Mouse (Mus musculus) myocyte (in vitro differentiated cells): ENCODE results near the gene Cln5. TPM values are rescaled to one million over a fixed set of nuclear protein-coding genes. Genes with fewer than 3 reads are reported as not detected.

Source experiments
- H3K27me3 ChIP-seq: one replicate; pipeline ENCODE4 v1.6.1; 2011; ENCODE audit not compliant: control insufficient read depth, insufficient read depth, insufficient read length
- H3K36me3 ChIP-seq: one replicate; pipeline ENCODE4 v1.6.1; 2011; ENCODE audit not compliant: control insufficient read depth, insufficient read depth
- H3K4me2 ChIP-seq: one replicate; pipeline ENCODE4 v1.6.1; 2011; ENCODE audit warnings: low read depth, control low read depth
- H3K4me3 ChIP-seq: one replicate; pipeline ENCODE4 v1.5.1; 2011; ENCODE audit warnings: mild to moderate bottlenecking, control low read depth, moderate library complexity
- H3K79me2 ChIP-seq: one replicate; pipeline ENCODE4 v1.6.1; 2011; ENCODE audit not compliant: control insufficient read depth, insufficient read depth
- H3ac ChIP-seq: one replicate; pipeline ENCODE4 v1.6.1; 2011; ENCODE audit not compliant: control insufficient read depth, insufficient read length
- CEBPB ChIP-seq: IDR thresholded peaks from 2 replicates; pipeline ENCODE4 v1.6.1; 2011; ENCODE audit warnings: mild to moderate bottlenecking, moderate library complexity; ENCODE audit not compliant: poor library complexity, insufficient read depth, severe bottlenecking
- E2F4 ChIP-seq: IDR thresholded peaks from one replicate; pipeline ENCODE4 v1.6.1; 2011; ENCODE audit warnings: mild to moderate bottlenecking, control low read depth, moderate library complexity; ENCODE audit not compliant: insufficient read depth
- MAX ChIP-seq: IDR thresholded peaks from one replicate; pipeline ENCODE4 v1.6.1; 2011; ENCODE audit warnings: low read depth, mild to moderate bottlenecking, control low read depth
- MYOD1 ChIP-seq, 3 experiments: IDR thresholded peaks; one replicate each; pipeline ENCODE4 v1.6.1; 2011; ENCODE audit warnings: control low read depth in 2 of 3, low read depth in 2 of 3, mild to moderate bottlenecking in 2 of 3, moderate library complexity in 1 of 3; ENCODE audit not compliant: insufficient read length in 2 of 3, control insufficient read depth in 1 of 3
- MYOG ChIP-seq, 3 experiments: IDR thresholded peaks; one replicate each; pipeline ENCODE4 v1.6.1; 2011; ENCODE audit warnings: control low read depth in 2 of 3, low read depth in 2 of 3, mild to moderate bottlenecking in 2 of 3; ENCODE audit not compliant: insufficient read length in 2 of 3, control insufficient read depth in 1 of 3, insufficient read depth in 1 of 3
- POLR2A ChIP-seq: IDR thresholded peaks from one replicate; pipeline ENCODE4 v1.6.1; 2011; ENCODE audit warnings: low read depth, mild to moderate bottlenecking, control low read depth, moderate library complexity; ENCODE audit not compliant: insufficient read length
- POLR2AphosphoS2 ChIP-seq: IDR thresholded peaks from one replicate; pipeline ENCODE4 v1.6.1; 2011; ENCODE audit warnings: low read depth, control low read depth; ENCODE audit not compliant: insufficient read length
- REST ChIP-seq: IDR thresholded peaks from one replicate; pipeline ENCODE4 v1.6.1; 2011; ENCODE audit warnings: mild to moderate bottlenecking, control low read depth, moderate library complexity; ENCODE audit not compliant: insufficient read depth, insufficient read length
- SRF ChIP-seq: IDR thresholded peaks from one replicate; pipeline ENCODE4 v1.6.1; 2011; ENCODE audit warnings: low read depth; ENCODE audit not compliant: control insufficient read depth, insufficient read length
- TCF12 ChIP-seq: IDR thresholded peaks from one replicate; pipeline ENCODE4 v1.6.1; 2011; ENCODE audit warnings: mild to moderate bottlenecking, control low read depth; ENCODE audit not compliant: poor library complexity, insufficient read depth, severe bottlenecking
- TCF3 ChIP-seq: IDR thresholded peaks from one replicate; pipeline ENCODE4 v1.6.1; 2011; ENCODE audit warnings: low read depth, control low read depth; ENCODE audit not compliant: insufficient read length
- USF1 ChIP-seq: IDR thresholded peaks from one replicate; pipeline ENCODE4 v1.6.1; 2011; ENCODE audit warnings: low read depth, mild to moderate bottlenecking, control low read depth, moderate library complexity
- polyA plus RNA-seq: library from polyadenylated mRNA; unstranded; fragments of >200 nt; fragmentation: generic; extraction: Trizol; gene quantifications from one replicate; pipeline ENCODE4 v1.2.1, GENCODE M21; 2012; ENCODE audit warnings: missing spikeins

The Cln5 gene
- polyA plus RNA-seq, 1 experiment = 20.6 TPM

- Histone ChIP-seq H3K4me3 (no peak overlapping the region), H3K27me3 (no peaks in the 10 kb centered on the region), H3K79me2 (peaks cover 67% of the 10 kb centered on the region), H3ac (no peak overlapping the region), H3K4me2 (peak overlapping the region; percentile 76), H3K36me3 (no peaks in the 10 kb centered on the region)
- TF ChIP-seq E2F4 (no peak), MAX (no peak), MYOD1 (IDR thresholded peaks at IDR 0.05; ENCODE audit: control insufficient read depth in 1 of 3, insufficient read length in 2 of 3, low read depth in 2 of 3) (no peak), SRF (no peak), CEBPB (no peak)
Measured at GRCm38 (mm10) chr14:103096621-103097020, 26.6 kb downstream of the Cln5 start.

GRCm38 (mm10) chr14:103098213-103098586, 28.2 kb downstream of the Cln5 start:
- Histone ChIP-seq H3K4me2 (peak overlapping the region; percentile 76), H3K4me3 (peak overlapping the region; percentile 42), H3ac (peak overlapping the region; percentile 94), H3K79me2 (peaks cover 54% of the 10 kb centered on the region), H3K36me3 (no peaks in the 10 kb centered on the region), H3K27me3 (no peaks in the 10 kb centered on the region)
- TF ChIP-seq REST (no peak), TCF12 (no peak), POLR2AphosphoS2 (no peak), SRF (no peak), MAX (no peak), MYOG (IDR thresholded peaks at IDR 0.05; ENCODE audit: control insufficient read depth in 1 of 3, insufficient read depth in 1 of 3, insufficient read length in 2 of 3, low read depth in 2 of 3) (no peak), E2F4 (no peak), POLR2A (no peak), MYOD1 (IDR thresholded peaks at IDR 0.05; ENCODE audit: control insufficient read depth in 1 of 3, insufficient read length in 2 of 3, low read depth in 2 of 3) (no peak), CEBPB (no peak)

GRCm38 (mm10) chr14:103098587-103099235, 28.7 kb downstream of the Cln5 start:
- TF ChIP-seq USF1 (no peak), TCF12 (no peak), POLR2A (peak; percentile 76), MYOD1 (IDR thresholded peaks at IDR 0.05; ENCODE audit: control insufficient read depth in 1 of 3, insufficient read length in 2 of 3, low read depth in 2 of 3) (no peak), POLR2AphosphoS2 (peak; percentile 67), E2F4 (peak; percentile 53)
- Histone ChIP-seq H3K79me2 (peaks cover 49% of the 10 kb centered on the region), H3K36me3 (no peaks in the 10 kb centered on the region), H3K4me3 (peak overlapping the region; percentile 42), H3K27me3 (no peaks in the 10 kb centered on the region), H3K4me2 (peak overlapping the region; percentile 76), H3ac (peak overlapping the region; percentile 94)

- H3K4me3 ChIP-seq = peak within 1 kb of the TSS; percentile 42
- H3K79me2 ChIP-seq = peaks cover 42% of the 10 kb centered on the region
- no peaks in the 10 kb centered on the region for H3K36me3 ChIP-seq
- peak within 1 kb of the TSS; percentile 96 for H3K4me2 ChIP-seq
- TF ChIP-seq MYOG (IDR thresholded peaks at IDR 0.05; ENCODE audit: control insufficient read depth in 1 of 3, insufficient read depth in 1 of 3, insufficient read length in 2 of 3, low read depth in 2 of 3) = no peak
- TF ChIP-seq POLR2A = peak; percentile 52
- no peak for TF ChIP-seq TCF3
- peak; percentile 20 for TF ChIP-seq POLR2AphosphoS2
- no peak for TF ChIP-seq USF1
- no peak for TF ChIP-seq MYOD1 (IDR thresholded peaks at IDR 0.05; ENCODE audit: control insufficient read depth in 1 of 3, insufficient read length in 2 of 3, low read depth in 2 of 3)
- TF ChIP-seq CEBPB = no peak
- TF ChIP-seq MAX = no peak
- no peak for TF ChIP-seq TCF12
- TF ChIP-seq SRF = no peak
- TF ChIP-seq E2F4 = peak; percentile 20
- TF ChIP-seq REST = no peak
- peak within 1 kb of the TSS; percentile 94 for H3ac ChIP-seq
- no peaks in the 10 kb centered on the region for H3K27me3 ChIP-seq
Measured at GRCm38 (mm10) chr14:103099238-103099933, 29.4 kb downstream of the Cln5 start, which contains the start of gene Fbxl3. Fbxl3 (minus strand) TSS chr14:103099566.

GRCm38 (mm10) chr14:103100296-103100695, 30.3 kb downstream of the Cln5 start:
- no peaks in the 10 kb centered on the region for H3K36me3 ChIP-seq
- peak overlapping the region; percentile 42 for H3K4me3 ChIP-seq
- no peak for TF ChIP-seq TCF3
- H3K27me3 ChIP-seq = no peaks in the 10 kb centered on the region
- H3K4me2 ChIP-seq = peak overlapping the region; percentile 96
- H3K79me2 ChIP-seq = peaks cover 33% of the 10 kb centered on the region
- no peak overlapping the region for H3ac ChIP-seq
